8 mouse cellular contexts compared by ENCODE assay signal in genomic region chr2:116060210-116060609, GRCm38 (mm10). TPM values are rescaled to one million over a fixed set of nuclear protein-coding genes. Genes with fewer than 3 reads are reported as not detected.
DNase-seq lines count a peak whose midpoint lies in the region; ATAC-seq lines count a peak whose summit lies in the region.
"Had no signal": no experiment of that assay in that cellular context is flagged by ENCODE, and none has a peak within 500 bp of the region (broad histone marks: within the 10 kb centered on the region; RNA-seq: fewer than 3 reads in every experiment).

No protein-coding gene starts in this region.

- H3K4me2 ChIP-seq in embryonic facial prominence, embryonic 12.5 days (replicated peaks): peak overlapping the region; percentile 63
- peak overlapping the region; percentile 68 for H3K4me2 ChIP-seq in intestine, embryonic 14.5 days (ENCODE audit: low read length)

- no peak for ATAC-seq in embryonic facial prominence, embryonic 12.5 days (ENCODE audit: insufficient number of reproducible peaks, insufficient read depth, low FRiP score, low TSS enrichment)
- ATAC-seq in intestine, embryonic 14.5 days (replicated peaks; ENCODE audit: low FRiP score, low TSS enrichment, low read depth): no peak

- H3K9ac ChIP-seq in embryonic facial prominence, embryonic 12.5 days: peak overlapping the region; percentile 93
- H3K9ac ChIP-seq in intestine, embryonic 14.5 days (ENCODE audit: low read length): peak overlapping the region; percentile 99

- WGBS in embryonic facial prominence, embryonic 12.5 days: 2% methylated on average over 19 of the region's 19 CpGs
- WGBS in intestine, embryonic 14.5 days: 2% methylated on average over 19 of the region's 19 CpGs

- intact Hi-C loops in gastrocnemius, postnatal 36 days (cut with DNase I): no loop called here

- H3K9me3 ChIP-seq in embryonic facial prominence, embryonic 12.5 days: no peaks in the 10 kb centered on the region
- no peaks in the 10 kb centered on the region for H3K9me3 ChIP-seq in intestine, embryonic 14.5 days (ENCODE audit: control insufficient read depth, low read length)

- peaks cover 12% of the 10 kb centered on the region; the same call in 1 of the 2 replicates for H3K4me1 ChIP-seq in embryonic facial prominence, embryonic 12.5 days
- H3K4me1 ChIP-seq in intestine, embryonic 14.5 days (replicated peaks; ENCODE audit: control insufficient read depth, insufficient read depth, low read length): peaks cover 11% of the 10 kb centered on the region

- no peaks in the 10 kb centered on the region for H3K36me3 ChIP-seq in embryonic facial prominence, embryonic 12.5 days
- H3K36me3 ChIP-seq in intestine, embryonic 14.5 days (ENCODE audit: control insufficient read depth, insufficient read depth, low read length): peaks cover 13% of the 10 kb centered on the region; the same call in 1 of the 2 replicates

- H3K4me3 ChIP-seq in embryonic facial prominence, embryonic 12.5 days: peak overlapping the region; percentile 76
- peak overlapping the region; percentile 78 for H3K4me3 ChIP-seq in intestine, embryonic 14.5 days (ENCODE audit: low read depth, low read length)

- peak; percentile 97 for DNase-seq in ZHBTc4 (ENCODE audit: low read depth, low spot score)
- DNase-seq in intestine, embryonic 14.5 days (ENCODE audit: low spot score): peak; percentile 74
- DNase-seq in lung, postnatal 4 days: peak; percentile 43 to 54
- DNase-seq in gastrocnemius, postnatal 36 days: no peak
- no peak for DNase-seq in c-Kit-positive CD71-positive TER-119-positive erythroid progenitor cells, embryonic 14.5 days (ENCODE audit: low spot score)
- DNase-seq in T-cell, adult 2 months (ENCODE audit: low spot score): no peak

- peak overlapping the region; percentile 97 for H3K27ac ChIP-seq in embryonic facial prominence, embryonic 12.5 days
- H3K27ac ChIP-seq in intestine, embryonic 14.5 days (ENCODE audit: low read depth): peak overlapping the region; percentile 98

- H3K27me3 ChIP-seq in embryonic facial prominence, embryonic 12.5 days: no peaks in the 10 kb centered on the region
- 0 out of 2 replicates have a peak, but pooled peaks cover 2% of the 10 kb centered on the region for H3K27me3 ChIP-seq in intestine, embryonic 14.5 days (replicated peaks; ENCODE audit: control insufficient read depth, insufficient read depth, low read length)

RNA-seq across cellular contexts. Expression of gene Meis2, which starts 5.4 kb away (rescaled TPM):
- 71.2 and 71.7 TPM in 2 replicates for polyA plus RNA-seq in embryonic facial prominence, embryonic 12.5 days (2016; fragmentation: Nextera tagmentation; extraction: Ambion mirVana)
- polyA plus RNA-seq in intestine, embryonic 14.5 days (2014; fragmentation: Nextera tagmentation; extraction: Ambion mirVana): 67.3 and 73.2 TPM in 2 replicates
- total RNA-seq in gastrocnemius, postnatal 36 days (2021): under 1 TPM; 0.86 to 0.97 TPM
- total RNA-seq: common myeloid progenitor, adult 5-6 weeks had no signal

Comparison
In these comparisons a context has a peak if more than half of its experiments do, and no peak if none do; other contexts are left out.
1. DNase-seq: peak in ZHBTc4 (single experiment), intestine, embryonic 14.5 days (single experiment) and lung, postnatal 4 days (2 of 2); none in gastrocnemius, postnatal 36 days (0 of 2), c-Kit-positive CD71-positive TER-119-positive erythroid progenitor cells, embryonic 14.5 days (single experiment) and T-cell, adult 2 months (single experiment).